Mouse (Mus musculus) midbrain, embryonic 13.5 days (tissue): ENCODE measurements around the gene Tnnc1. TPM values are rescaled to one million over a fixed set of nuclear protein-coding genes. Genes with fewer than 3 reads are reported as not detected.
A peak's percentile ranks its signal among the peaks of the same experiment; 100 is the strongest.

ENCODE experiments used
- ATAC-seq: fragments of 200-750 bp; cut with Nextera tagmentation; 2 replicates; pipeline ENCODE4 v1.8.0; 2017; ENCODE audit warnings: mild to moderate bottlenecking, moderate TSS enrichment, moderate library complexity
- H3K27ac ChIP-seq: fragments of 300-500 bp; sonication (generic); 2 replicates; pipeline ENCODE4 v1.5.1; 2015; ENCODE audit warnings: inconsistent platforms, mild to moderate bottlenecking, moderate library complexity
- H3K27me3 ChIP-seq: fragments of 300-500 bp; sonication (generic); 2 replicates; pipeline ENCODE4 v1.6.1; 2015; ENCODE audit warnings: mild to moderate bottlenecking, inconsistent platforms
- H3K36me3 ChIP-seq: fragments of 300-500 bp; sonication (generic); 2 replicates; pipeline ENCODE4 v1.6.1; 2015; ENCODE audit warnings: mild to moderate bottlenecking, inconsistent platforms
- H3K4me1 ChIP-seq: fragments of 300-500 bp; sonication (generic); replicated peaks from 2 replicates; pipeline ENCODE4 v1.6.1; 2015; ENCODE audit warnings: inconsistent platforms
- H3K4me2 ChIP-seq: fragments of 300-500 bp; sonication (generic); replicated peaks from 2 replicates; pipeline ENCODE4 v1.6.1; 2015; ENCODE audit warnings: moderate library complexity, mild to moderate bottlenecking, inconsistent platforms
- H3K4me3 ChIP-seq: fragments of 300-500 bp; sonication (generic); replicated peaks from 2 replicates; pipeline ENCODE4 v1.5.1; 2015; ENCODE audit warnings: mild to moderate bottlenecking, inconsistent platforms
- H3K9ac ChIP-seq: fragments of 300-500 bp; sonication (generic); replicated peaks from 2 replicates; pipeline ENCODE4 v1.6.1; 2015; ENCODE audit warnings: mild to moderate bottlenecking, inconsistent platforms
- H3K9me3 ChIP-seq: fragments of 300-500 bp; sonication (generic); 2 replicates; pipeline ENCODE4 v1.6.1; 2016; ENCODE audit warnings: mild to moderate bottlenecking, inconsistent platforms
- WGBS: fragments of 180-500 bp; shearing (Covaris S2); methylation state at CpG from one replicate; pipeline ENCODE4 v1.1.7; 2015; 5-methylcytosine and 5-hydroxymethylcytosine counted together
- polyA plus RNA-seq: library from polyadenylated mRNA; unstranded; fragments of >200 nt; fragmentation: Nextera tagmentation; extraction: Ambion mirVana; gene quantifications from 2 replicates; pipeline ENCODE4 v1.2.1, GENCODE M21; 2015

The Tnnc1 gene
- polyA plus RNA-seq, 1 experiment from 2014 or later = 1.1 TPM

GRCm38 (mm10) chr14:31248396-31248795 lies 40.3 kb downstream of the Tnnc1 start:
- H3K36me3 ChIP-seq = peaks cover 6% of the 10 kb centered on the region
- 95% methylated on average over 6 of the region's 6 CpGs for WGBS
- H3K27me3 ChIP-seq = no peaks in the 10 kb centered on the region
- no peak overlapping the region for H3K4me2 ChIP-seq
- H3K4me1 ChIP-seq = peaks cover 19% of the 10 kb centered on the region
- no peak overlapping the region for H3K9ac ChIP-seq
- no peak for ATAC-seq
- H3K27ac ChIP-seq = no peak overlapping the region
- no peak overlapping the region for H3K4me3 ChIP-seq
- H3K9me3 ChIP-seq = no peaks in the 10 kb centered on the region

- Histone ChIP-seq H3K9ac (peak overlapping the region; percentile 98), H3K27ac (peak overlapping the region; percentile 93), H3K4me1 (peaks cover 19% of the 10 kb centered on the region), H3K4me3 (peak overlapping the region; percentile 86), H3K36me3 (peaks cover 27% of the 10 kb centered on the region), H3K9me3 (no peaks in the 10 kb centered on the region), H3K27me3 (no peaks in the 10 kb centered on the region), H3K4me2 (peak overlapping the region; percentile 86)
- 20% methylated on average over 38 of the region's 38 CpGs for WGBS
- ATAC-seq = peak; percentile 22
Measured at GRCm38 (mm10) chr14:31250222-31251083, 42.3 kb downstream of the Tnnc1 start.

GRCm38 (mm10) chr14:31251084-31251604 lies 43.0 kb downstream of the Tnnc1 start, which contains the start of the genes Phf7 and Bap1:
Phf7 (minus strand) TSS chr14:31251317.
Bap1 (plus strand) TSS chr14:31251450.
- Histone ChIP-seq H3K4me1 (peaks cover 19% of the 10 kb centered on the region), H3K4me2 (peak within 1 kb of the TSS; percentile 86), H3K36me3 (peaks cover 34% of the 10 kb centered on the region), H3K27me3 (no peaks in the 10 kb centered on the region), H3K9me3 (no peaks in the 10 kb centered on the region), H3K27ac (peak within 1 kb of the TSS; percentile 93), H3K4me3 (peak within 1 kb of the TSS; percentile 86), H3K9ac (peak within 1 kb of the TSS; percentile 98)
- under 1% methylated on average over 75 of the region's 75 CpGs for WGBS
- peak; percentile 93 for ATAC-seq

GRCm38 (mm10) chr14:31251626-31252025 lies 43.5 kb downstream of the Tnnc1 start:
- ATAC-seq = no peak; the same call in 1 of the 2 replicates
- H3K4me2 ChIP-seq = peak overlapping the region; percentile 86
- peak overlapping the region; percentile 86 for H3K4me3 ChIP-seq
- H3K36me3 ChIP-seq = peaks cover 38% of the 10 kb centered on the region
- peak overlapping the region; percentile 93; the same call in 1 of the 2 replicates for H3K27ac ChIP-seq
- peaks cover 19% of the 10 kb centered on the region for H3K4me1 ChIP-seq
- peak overlapping the region; percentile 98 for H3K9ac ChIP-seq
- WGBS = 2% methylated on average over 18 of the region's 18 CpGs
- H3K27me3 ChIP-seq = no peaks in the 10 kb centered on the region
- no peaks in the 10 kb centered on the region for H3K9me3 ChIP-seq

- Histone ChIP-seq H3K36me3 (peaks cover 43% of the 10 kb centered on the region), H3K27me3 (no peaks in the 10 kb centered on the region), H3K4me2 (peak overlapping the region; percentile 86), H3K9ac (peak overlapping the region; percentile 98), H3K27ac (0 out of 2 replicates have a peak overlapping the region, but pooled peaks have one; percentile 93), H3K9me3 (no peaks in the 10 kb centered on the region), H3K4me1 (peaks cover 19% of the 10 kb centered on the region), H3K4me3 (peak overlapping the region; percentile 86)
- no peak for ATAC-seq
- 91% methylated on average over 5 of the region's 5 CpGs for WGBS
Measured at GRCm38 (mm10) chr14:31252091-31252490, 44.0 kb downstream of the Tnnc1 start.

- no peaks in the 10 kb centered on the region for H3K9me3 ChIP-seq
- ATAC-seq = no peak
- H3K27ac ChIP-seq = no peak overlapping the region
- H3K9ac ChIP-seq = no peak overlapping the region
- H3K36me3 ChIP-seq = peaks cover 98% of the 10 kb centered on the region
- H3K4me3 ChIP-seq = no peak overlapping the region
- WGBS = 95% methylated on average over 14 of the region's 14 CpGs
- H3K4me2 ChIP-seq = no peak overlapping the region
- H3K27me3 ChIP-seq = no peaks in the 10 kb centered on the region
- H3K4me1 ChIP-seq = no peaks in the 10 kb centered on the region
Measured at GRCm38 (mm10) chr14:31258476-31259050, 50.5 kb downstream of the Tnnc1 start.

- no peak overlapping the region for H3K9ac ChIP-seq
- no peaks in the 10 kb centered on the region for H3K9me3 ChIP-seq
- H3K4me1 ChIP-seq = no peaks in the 10 kb centered on the region
- no peak overlapping the region for H3K4me3 ChIP-seq
- no peak overlapping the region for H3K4me2 ChIP-seq
- no peak for ATAC-seq
- H3K27me3 ChIP-seq = no peaks in the 10 kb centered on the region
- peaks cover 81% of the 10 kb centered on the region for H3K36me3 ChIP-seq
- 97% methylated on average over 4 of the region's 4 CpGs for WGBS
- H3K27ac ChIP-seq = no peak overlapping the region
Measured at GRCm38 (mm10) chr14:31260374-31260773, 52.3 kb downstream of the Tnnc1 start.

GRCm38 (mm10) chr14:31260932-31261331 lies 52.8 kb downstream of the Tnnc1 start:
- Histone ChIP-seq H3K27ac (no peak overlapping the region), H3K4me2 (no peak overlapping the region), H3K27me3 (no peaks in the 10 kb centered on the region), H3K4me1 (no peaks in the 10 kb centered on the region), H3K36me3 (peaks cover 76% of the 10 kb centered on the region), H3K4me3 (no peak overlapping the region), H3K9me3 (no peaks in the 10 kb centered on the region), H3K9ac (no peak overlapping the region)
- WGBS = 95% methylated on average over 9 of the region's 9 CpGs
- no peak for ATAC-seq

Other genes with a start within 250 kb of the Tnnc1 start
- 58.5 and 60.1 TPM in 2 replicates for gene Glt8d1, start 206.9 kb upstream of the Tnnc1 start, polyA plus RNA-seq
- 293 and 296 TPM in 2 replicates for gene Spcs1, start 206.6 kb upstream of the Tnnc1 start, polyA plus RNA-seq
- gene Pbrm1, start 189.2 kb upstream of the Tnnc1 start, polyA plus RNA-seq = 175 and 181 TPM in 2 replicates
- gene Gnl3, start 189.2 kb upstream of the Tnnc1 start, polyA plus RNA-seq = 54.6 and 57.1 TPM in 2 replicates
- gene Smim4, start 79.4 kb upstream of the Tnnc1 start, polyA plus RNA-seq = 75.8 and 78.8 TPM in 2 replicates
- 280 and 317 TPM in 2 replicates for gene Nt5dc2, start 77.3 kb upstream of the Tnnc1 start, polyA plus RNA-seq
- 19.8 and 23.2 TPM in 2 replicates for gene Stab1, start 39.7 kb upstream of the Tnnc1 start, polyA plus RNA-seq
- gene Nisch, start 8.6 kb downstream of the Tnnc1 start, polyA plus RNA-seq = 354 and 385 TPM in 2 replicates
- gene Sema3g, start 9.5 kb downstream of the Tnnc1 start, polyA plus RNA-seq = 0.76 and 0.83 TPM in 2 replicates
- 12.7 and 13.2 TPM in 2 replicates for gene Phf7, start 43.0 kb downstream of the Tnnc1 start, polyA plus RNA-seq
- 127 and 133 TPM in 2 replicates for gene Bap1, start 43.1 kb downstream of the Tnnc1 start, polyA plus RNA-seq
- 5.0 and 5.3 TPM in 2 replicates for gene Dnah1, start 115.6 kb downstream of the Tnnc1 start, polyA plus RNA-seq
- gene Capn7, start 128.3 kb downstream of the Tnnc1 start, polyA plus RNA-seq = 66.3 and 69.7 TPM in 2 replicates
- gene Sh3bp5, start 227.8 kb downstream of the Tnnc1 start, polyA plus RNA-seq = 111 and 116 TPM in 2 replicates